ENCODE assay signal across 8 mouse cellular contexts in the genomic region with DNA sequence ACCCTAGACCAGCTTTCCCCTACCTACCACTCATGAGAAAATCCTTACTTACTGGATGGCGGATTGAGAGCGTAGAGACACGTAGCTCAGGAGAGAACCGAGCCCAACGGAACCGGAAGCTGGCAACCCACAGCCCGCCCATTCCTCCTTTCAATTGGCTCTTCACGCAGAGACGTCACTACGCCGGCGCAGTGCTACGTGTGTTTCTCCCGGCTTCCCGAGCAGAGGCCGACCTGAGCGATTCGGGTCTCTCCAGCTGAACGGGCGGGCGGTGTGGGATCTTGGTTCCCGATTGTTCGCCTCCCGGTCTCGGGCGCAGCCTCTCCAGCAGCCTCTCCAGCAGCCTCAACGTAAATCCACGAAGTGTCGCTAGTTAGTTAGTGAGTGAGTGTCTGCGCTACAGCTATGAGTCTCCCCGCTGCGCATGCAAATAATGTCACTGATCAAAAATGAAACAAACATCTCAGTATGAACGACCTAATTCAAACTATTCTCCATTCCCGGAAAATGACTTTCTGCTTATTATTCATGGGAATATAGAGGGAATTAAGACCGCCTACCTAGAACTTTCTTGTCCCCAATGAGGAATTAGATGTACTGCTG. TPM values are rescaled to one million over a fixed set of nuclear protein-coding genes. Genes with fewer than 3 reads are reported as not detected.
DNase-seq lines count a peak whose midpoint lies in the region; ATAC-seq lines count a peak whose summit lies in the region.

A gene (minus strand): TSS at position 433 of the 603 bp plus-strand sequence.

- 0% methylated on average over 35 of the region's 35 CpGs for WGBS in forebrain, embryonic 14.5 days
- WGBS in neural tube, embryonic 15.5 days = under 1% methylated on average over 35 of the region's 35 CpGs

- intact Hi-C loops in heart, postnatal 14 days (cut with DNase I) = no loop called here

- H3K36me3 ChIP-seq in forebrain, embryonic 14.5 days (ENCODE audit: control insufficient read depth, insufficient read depth, low read length) = peaks cover 23% of the 10 kb centered on the region
- H3K36me3 ChIP-seq in neural tube, embryonic 15.5 days = peaks cover 23% of the 10 kb centered on the region

- H3K9me3 ChIP-seq in forebrain, embryonic 14.5 days (replicated peaks; ENCODE audit: control insufficient read depth, low read length) = no peaks in the 10 kb centered on the region
- no peaks in the 10 kb centered on the region for H3K9me3 ChIP-seq in neural tube, embryonic 15.5 days (replicated peaks)

- peak within 1 kb of the TSS; percentile 98 for H3K9ac ChIP-seq in forebrain, embryonic 14.5 days (ENCODE audit: low read length)
- peak within 1 kb of the TSS; percentile 99 for H3K9ac ChIP-seq in neural tube, embryonic 15.5 days (replicated peaks)

- H3K27me3 ChIP-seq in forebrain, embryonic 14.5 days (replicated peaks; ENCODE audit: control insufficient read depth, insufficient read depth, low read length) = no peaks in the 10 kb centered on the region
- no peaks in the 10 kb centered on the region for H3K27me3 ChIP-seq in neural tube, embryonic 15.5 days (replicated peaks)

- peak; percentile 100 for ATAC-seq in forebrain, embryonic 14.5 days
- peak; percentile 100 for ATAC-seq in neural tube, embryonic 15.5 days (ENCODE audit: low FRiP score)

- H3K4me2 ChIP-seq in forebrain, embryonic 14.5 days (ENCODE audit: low read length) = peak within 1 kb of the TSS; percentile 86
- H3K4me2 ChIP-seq in neural tube, embryonic 15.5 days = peak within 1 kb of the TSS; percentile 81

- peak within 1 kb of the TSS; percentile 93 for H3K27ac ChIP-seq in forebrain, embryonic 14.5 days (ENCODE audit: low read depth, low read length)
- H3K27ac ChIP-seq in neural tube, embryonic 15.5 days (replicated peaks) = peak within 1 kb of the TSS; percentile 95

- DNase-seq in ES-CJ7 (ENCODE audit: low read depth, low spot score) = peak; percentile 93
- DNase-seq in cerebellum, adult 11 months = peak; percentile 89
- DNase-seq in forebrain, embryonic 14.5 days (ENCODE audit: low spot score) = peak; percentile 97
- peak; percentile 89 to 94 for DNase-seq in heart, postnatal 14 days
- peak; percentile 93 for DNase-seq in layer of hippocampus, adult 11-12 months (ENCODE audit: low spot score)
- DNase-seq in lung, adult 18-20 months = peak; percentile 94
- peak; percentile 91 for DNase-seq in testis, postnatal 14 days (ENCODE audit: low spot score)

- peak within 1 kb of the TSS; percentile 87 for H3K4me3 ChIP-seq in forebrain, embryonic 14.5 days (ENCODE audit: low read depth, low read length)
- peak within 1 kb of the TSS; percentile 91 for H3K4me3 ChIP-seq in neural tube, embryonic 15.5 days (replicated peaks)

- H3K4me1 ChIP-seq in forebrain, embryonic 14.5 days (ENCODE audit: control insufficient read depth, insufficient read depth, low read length) = peaks cover 6% of the 10 kb centered on the region
- H3K4me1 ChIP-seq in neural tube, embryonic 15.5 days = peaks cover 10% of the 10 kb centered on the region

RNA-seq across cellular contexts. Expression of the gene that starts here (rescaled TPM):
- 27.0 and 36.9 TPM in 2 replicates for polyA plus RNA-seq in forebrain, embryonic 14.5 days (2014; fragmentation: Nextera tagmentation; extraction: Ambion mirVana)
- total RNA-seq in heart, postnatal 14 days (2021) = 1 to 10 TPM; 2.4 to 4.6 TPM
- 33.2 and 36.0 TPM in 2 replicates for polyA plus RNA-seq in neural tube, embryonic 15.5 days (2015; fragmentation: Nextera tagmentation; extraction: Ambion mirVana)

Comparison
In these comparisons a context has a peak if more than half of its experiments do, and no peak if none do; other contexts are left out.
1. Peak in every context shown above with its lines: DNase-seq, ATAC-seq, H3K4me3 ChIP-seq and H3K27ac ChIP-seq.